Mouse (Mus musculus) MEL (cell line): ENCODE results near the gene Ccser1. TPM values are rescaled to one million over a fixed set of nuclear protein-coding genes. Genes with fewer than 3 reads are reported as not detected.
A peak's percentile ranks its signal among the peaks of the same experiment; 100 is the strongest.

Experiments used
- DNase-seq: peaks from one replicate; pipeline ENCODE4 v3.0.0; 2011; ENCODE audit warnings: low read depth, low spot score
- H3K27ac ChIP-seq: 2 replicates; pipeline ENCODE4 v1.5.1; 2012; ENCODE audit warnings: low read depth, mild to moderate bottlenecking, control low read depth, low read length, moderate library complexity; ENCODE audit not compliant: control insufficient read depth
- H3K27me3 ChIP-seq, 2 experiments: fragments of 150-350 bp in 1 of 2; sonication (generic) in 1 of 2; 2 replicates each; pipeline ENCODE4 v1.6.1; 2012; ENCODE audit warnings: low read length in 2 of 2, mild to moderate bottlenecking in 2 of 2, improper control_type of control experiment in 1 of 2, moderate library complexity in 1 of 2; ENCODE audit not compliant: insufficient read depth in 2 of 2, control insufficient read depth in 1 of 2
- H3K36me3 ChIP-seq, 2 experiments: 2 replicates each; pipeline ENCODE4 v1.6.1; 2012 to 2014; ENCODE audit warnings: low read length in 2 of 2, improper control_type of control experiment in 1 of 2, inconsistent platforms in 1 of 2, mild to moderate bottlenecking in 1 of 2; ENCODE audit not compliant: insufficient read depth in 2 of 2, control insufficient read depth in 1 of 2
- H3K4me1 ChIP-seq, 2 experiments: fragments of 150-350 bp in 1 of 2; sonication (generic) in 1 of 2; 2 replicates each; pipeline ENCODE4 v1.6.1; 2012; ENCODE audit warnings: low read length in 2 of 2, improper control_type of control experiment in 1 of 2, mild to moderate bottlenecking in 1 of 2; ENCODE audit not compliant: insufficient read depth in 2 of 2, control insufficient read depth in 1 of 2
- H3K4me3 ChIP-seq, 2 experiments: fragments of 150-350 bp in 1 of 2; sonication (generic) in 1 of 2; 2 replicates each; pipeline ENCODE4 v1.5.1; 2012; ENCODE audit warnings: low read depth in 2 of 2, low read length in 2 of 2, mild to moderate bottlenecking in 2 of 2, moderate library complexity in 2 of 2, control low read depth in 1 of 2, improper control_type of control experiment in 1 of 2; ENCODE audit not compliant: control insufficient read depth in 1 of 2, insufficient read depth in 1 of 2
- H3K79me2 ChIP-seq: 2 replicates; pipeline ENCODE4 v1.6.1; 2012; ENCODE audit warnings: mild to moderate bottlenecking, low read length, moderate library complexity; ENCODE audit not compliant: control insufficient read depth, poor library complexity, insufficient read depth
- H3K9ac ChIP-seq: 2 replicates; pipeline ENCODE4 v1.6.1; 2012; ENCODE audit warnings: low read depth, mild to moderate bottlenecking, control low read depth, low read length, moderate library complexity; ENCODE audit not compliant: control insufficient read depth, poor library complexity, severe bottlenecking
- H3K9me3 ChIP-seq: fragments of 150-350 bp; sonication (generic); replicated peaks from 2 replicates; pipeline ENCODE4 v1.6.1; 2012; ENCODE audit warnings: mild to moderate bottlenecking, low read length, improper control_type of control experiment, moderate library complexity; ENCODE audit not compliant: insufficient read depth
- BHLHE40 ChIP-seq: IDR thresholded peaks from 2 replicates; pipeline ENCODE4 v1.6.1; 2012; ENCODE audit warnings: low read depth, mild to moderate bottlenecking, inconsistent platforms, low read length, improper control_type of control experiment, borderline replicate concordance
- CHD1 ChIP-seq: IDR thresholded peaks from 2 replicates; pipeline ENCODE4 v1.6.1; 2012; ENCODE audit warnings: low read depth, mild to moderate bottlenecking, inconsistent platforms, low read length, improper control_type of control experiment
- CHD2 ChIP-seq: IDR thresholded peaks from 2 replicates; pipeline ENCODE4 v1.6.1; 2011; ENCODE audit warnings: low read length, improper control_type of control experiment
- CTCF ChIP-seq, 3 experiments: IDR thresholded peaks in 2 of 3; conservative IDR thresholded peaks in 1 of 3; 2 replicates each; pipeline ENCODE4 v1.5.1; 2011 to 2012; ENCODE audit warnings: low read length in 3 of 3, low read depth in 2 of 3, mild to moderate bottlenecking in 2 of 3, improper control_type of control experiment in 1 of 3, inconsistent platforms in 1 of 3, mixed read lengths in 1 of 3, moderate library complexity in 1 of 3; ENCODE audit not compliant: control insufficient read depth in 1 of 3, insufficient read depth in 1 of 3, poor library complexity in 1 of 3, severe bottlenecking in 1 of 3
- GABPA ChIP-seq: IDR thresholded peaks from 2 replicates; pipeline ENCODE4 v1.6.1; 2012; ENCODE audit warnings: low read depth, mild to moderate bottlenecking, inconsistent platforms, low read length, improper control_type of control experiment, moderate library complexity
- GATA1 ChIP-seq: IDR thresholded peaks from 2 replicates; pipeline ENCODE4 v1.6.1; 2011; ENCODE audit warnings: low read depth, low read length, improper control_type of control experiment
- HCFC1 ChIP-seq: IDR thresholded peaks from 2 replicates; pipeline ENCODE4 v1.6.1; 2012; ENCODE audit warnings: low read depth, mild to moderate bottlenecking, inconsistent platforms, low read length, improper control_type of control experiment, moderate library complexity
- KAT2A ChIP-seq: conservative IDR thresholded peaks from 2 replicates; pipeline ENCODE4 v1.6.1; 2012; ENCODE audit warnings: low read depth, low read length, improper control_type of control experiment, inconsistent platforms
- MAFK ChIP-seq: IDR thresholded peaks from 2 replicates; pipeline ENCODE4 v1.6.1; 2011; ENCODE audit warnings: low read depth, mild to moderate bottlenecking, low read length, improper control_type of control experiment, borderline replicate concordance
- MAZ ChIP-seq: IDR thresholded peaks from 2 replicates; pipeline ENCODE4 v1.6.1; 2012; ENCODE audit warnings: low read depth, mild to moderate bottlenecking, inconsistent platforms, low read length, improper control_type of control experiment
- MYB ChIP-seq: IDR thresholded peaks from 2 replicates; pipeline ENCODE4 v1.6.1; 2011; ENCODE audit warnings: mild to moderate bottlenecking, low read depth, low read length, improper control_type of control experiment
- MYC ChIP-seq: IDR thresholded peaks from 2 replicates; pipeline ENCODE4 v1.6.1; 2011; ENCODE audit warnings: low read depth, mild to moderate bottlenecking, low read length, improper control_type of control experiment, moderate library complexity
- NELFE ChIP-seq: IDR thresholded peaks from 2 replicates; pipeline ENCODE4 v1.6.1; 2011; ENCODE audit warnings: low read depth, low read length, improper control_type of control experiment
- POLR2A ChIP-seq, 2 experiments: IDR thresholded peaks; 2 replicates each; pipeline ENCODE4 v1.6.1; 2011 to 2012; ENCODE audit warnings: low read length in 2 of 2, mild to moderate bottlenecking in 2 of 2, control low read depth in 1 of 2, improper control_type of control experiment in 1 of 2, low read depth in 1 of 2, moderate library complexity in 1 of 2; ENCODE audit not compliant: control insufficient read depth in 1 of 2, insufficient read depth in 1 of 2, poor library complexity in 1 of 2
- POLR2AphosphoS2 ChIP-seq: IDR thresholded peaks from 2 replicates; pipeline ENCODE4 v1.6.1; 2011; ENCODE audit warnings: low read length, improper control_type of control experiment
- POLR2AphosphoS5 ChIP-seq: IDR thresholded peaks from 2 replicates; pipeline ENCODE4 v1.6.1; 2012; ENCODE audit warnings: low read depth, borderline replicate concordance, mild to moderate bottlenecking, inconsistent platforms, low read length, moderate library complexity, mixed read lengths
- RAD21 ChIP-seq: IDR thresholded peaks from 2 replicates; pipeline ENCODE4 v1.6.1; 2011; ENCODE audit warnings: mild to moderate bottlenecking, low read depth, low read length, improper control_type of control experiment
- RCOR1 ChIP-seq: IDR thresholded peaks from 2 replicates; pipeline ENCODE4 v1.6.1; 2012; ENCODE audit warnings: low read depth, mild to moderate bottlenecking, inconsistent platforms, low read length, improper control_type of control experiment
- SIN3A ChIP-seq: IDR thresholded peaks from 2 replicates; pipeline ENCODE4 v1.6.1; 2012; ENCODE audit warnings: low read length, improper control_type of control experiment, inconsistent platforms
- SMC3 ChIP-seq: IDR thresholded peaks from 2 replicates; pipeline ENCODE4 v1.6.1; 2011; ENCODE audit warnings: low read depth, low read length, improper control_type of control experiment
- TCF12 ChIP-seq: IDR thresholded peaks from 2 replicates; pipeline ENCODE4 v1.6.1; 2014; ENCODE audit warnings: low read depth, mild to moderate bottlenecking, inconsistent platforms, low read length, improper control_type of control experiment, moderate library complexity
- UBTF ChIP-seq: IDR thresholded peaks from 2 replicates; pipeline ENCODE4 v1.6.1; 2012; ENCODE audit warnings: low read depth, mild to moderate bottlenecking, inconsistent platforms, low read length, improper control_type of control experiment, moderate library complexity, borderline replicate concordance; ENCODE audit not compliant: insufficient read depth
- ZMIZ1 ChIP-seq: IDR thresholded peaks from 2 replicates; pipeline ENCODE4 v1.6.1; 2012; ENCODE audit warnings: low read depth, mild to moderate bottlenecking, inconsistent platforms, low read length, improper control_type of control experiment, moderate library complexity
- polyA plus RNA-seq, 2 experiments: library from polyadenylated mRNA; stranded (reverse) in 1 of 2; unstranded in 1 of 2; fragments of >175 nt in 1 of 2; fragments of >200 nt in 1 of 2; gene quantifications; 2 replicates each; pipeline versions ENCODE4 v1.2.1 to v1.2.4; 2012; ENCODE audit warnings: low replicate concordance in 2 of 2, low read depth in 1 of 2; ENCODE audit not compliant: insufficient read length in 2 of 2, insufficient read depth in 1 of 2, missing spikeins in 1 of 2
- total RNA-seq: library from RNA; depleted of rRNA; stranded (reverse); fragments of 300-350 nt; gene quantifications from 2 replicates; pipeline ENCODE4 v1.2.3, GENCODE M21; 2012

Ccser1 gene
- total and polyA plus RNA-seq, 3 experiments = not detected

GRCm38 (mm10) chr6:61315884-61316601 is 135.9 kb downstream of the Ccser1 start:
- Histone ChIP-seq H3K4me3 (no peak overlapping the region), H3K36me3 (no peaks in the 10 kb centered on the region), H3K4me1 (no peaks in the 10 kb centered on the region), H3K27ac (no peak overlapping the region), H3K9ac (no peak overlapping the region), H3K79me2 (no peaks in the 10 kb centered on the region), H3K9me3 (no peaks in the 10 kb centered on the region), H3K27me3 (no peaks in the 10 kb centered on the region)
- DNase-seq = peak; percentile 5
- no peak for TF ChIP-seq MYB
- TF ChIP-seq RAD21 = peak; percentile 42
- no peak for TF ChIP-seq SIN3A
- no peak for TF ChIP-seq POLR2AphosphoS5
- no peak for TF ChIP-seq POLR2A (IDR thresholded peaks at IDR 0.05; ENCODE audit: control insufficient read depth in 1 of 2, insufficient read depth in 1 of 2, low read depth in 1 of 2, low read length in 2 of 2, poor library complexity in 1 of 2)
- TF ChIP-seq UBTF = no peak
- TF ChIP-seq MAZ = no peak
- TF ChIP-seq CTCF (IDR thresholded peaks at IDR 0.05 in 2 of 3, conservative IDR thresholded peaks at IDR 0.05 in 1 of 3; ENCODE audit: control insufficient read depth in 1 of 3, insufficient read depth in 1 of 3, low read depth in 2 of 3, low read length in 3 of 3, poor library complexity in 1 of 3, severe bottlenecking in 1 of 3) = peak in 2 of 3 experiments; percentile 31; a peak in 3 of 6 replicates
- TF ChIP-seq TCF12 = no peak
- TF ChIP-seq SMC3 = peak; percentile 25; the same call in 1 of the 2 replicates
- no peak for TF ChIP-seq GABPA
- TF ChIP-seq KAT2A = no peak
- TF ChIP-seq CHD1 = no peak

GRCm38 (mm10) chr6:61320842-61321241 is 140.7 kb downstream of the Ccser1 start:
- Histone ChIP-seq H3K9me3 (no peaks in the 10 kb centered on the region), H3K4me3 (no peak overlapping the region), H3K4me1 (no peaks in the 10 kb centered on the region), H3K9ac (no peak overlapping the region), H3K36me3 (no peaks in the 10 kb centered on the region), H3K27ac (no peak overlapping the region), H3K27me3 (no peaks in the 10 kb centered on the region), H3K79me2 (no peaks in the 10 kb centered on the region)
- no peak for DNase-seq
- TF ChIP-seq RAD21 (no peak), CHD2 (no peak), GATA1 (no peak), MAFK (no peak), RCOR1 (no peak), MYC (no peak), MAZ (no peak), ZMIZ1 (no peak), UBTF (no peak), BHLHE40 (no peak), HCFC1 (no peak), NELFE (no peak), POLR2AphosphoS2 (no peak)
